Mouse (Mus musculus): Measurements from ENCODE around the gene Gdpgp1. TPM values are rescaled to one million over a fixed set of nuclear protein-coding genes. Genes with fewer than 3 reads are reported as not detected.
A peak's percentile ranks its signal among the peaks of the same experiment; 100 is the strongest.

The Gdpgp1 gene
- polyA plus RNA-seq, 1 experiment from 2014 or later: 3.6 TPM

GRCm38 (mm10) chr7:80187501-80187900, 45.2 kb upstream of the Gdpgp1 start:
- WGBS: 70% methylated on average over 12 of the region's 12 CpGs
- no peaks in the 10 kb centered on the region for H3K36me3 ChIP-seq (ENCODE audit: control insufficient read depth, insufficient read depth, low read length)
- no peaks in the 10 kb centered on the region for H3K9me3 ChIP-seq (ENCODE audit: control insufficient read depth, low read length)
- H3K4me1 ChIP-seq (ENCODE audit: control insufficient read depth in 2 of 2, insufficient read depth in 2 of 2, low read length in 2 of 2): peaks cover 28 to 52% of the 10 kb centered on the region in 2 experiments
- peak overlapping the region; percentile 59 to 61 for H3K4me3 ChIP-seq (ENCODE audit: control insufficient read depth in 1 of 2, insufficient read depth in 1 of 2, low read depth in 1 of 2, low read length in 2 of 2)
- peak overlapping the region; percentile 62 to 99 for H3K27ac ChIP-seq (replicated peaks in 1 of 2; ENCODE audit: control insufficient read depth in 1 of 2, insufficient read depth in 1 of 2, low read depth in 2 of 2, low read length in 2 of 2)
- no peak for ATAC-seq (ENCODE audit: insufficient number of reproducible peaks, insufficient read depth, low FRiP score, low read depth)
- peak overlapping the region; percentile 79 for H3K9ac ChIP-seq (ENCODE audit: low read length)
- no peaks in the 10 kb centered on the region for H3K27me3 ChIP-seq (ENCODE audit: control insufficient read depth, insufficient read depth, low read length)
- H3K4me2 ChIP-seq (ENCODE audit: low read length): peak overlapping the region; percentile 79

- H3K4me2 ChIP-seq (ENCODE audit: low read length): no peak overlapping the region
These were observed 44.0 kb upstream of the Gdpgp1 start for GRCm38 (mm10) chr7:80188579-80189125.

GRCm38 (mm10) chr7:80189147-80189933, 43.3 kb upstream of the Gdpgp1 start:
- WGBS: 66% methylated on average over 11 of the region's 11 CpGs
- Histone ChIP-seq H3K4me2 (ENCODE audit: low read length) (no peak overlapping the region), H3K36me3 (ENCODE audit: control insufficient read depth, insufficient read depth, low read length) (no peaks in the 10 kb centered on the region), H3K27ac (replicated peaks in 1 of 2; ENCODE audit: control insufficient read depth in 1 of 2, insufficient read depth in 1 of 2, low read depth in 2 of 2, low read length in 2 of 2) (no peak overlapping the region), H3K9me3 (ENCODE audit: control insufficient read depth, low read length) (no peaks in the 10 kb centered on the region), H3K4me3 (ENCODE audit: control insufficient read depth in 1 of 2, insufficient read depth in 1 of 2, low read depth in 1 of 2, low read length in 2 of 2) (no peak overlapping the region), H3K27me3 (ENCODE audit: control insufficient read depth, insufficient read depth, low read length) (no peaks in the 10 kb centered on the region), H3K4me1 (ENCODE audit: control insufficient read depth in 2 of 2, insufficient read depth in 2 of 2, low read length in 2 of 2) (peaks cover 30 to 61% of the 10 kb centered on the region in 2 experiments), H3K9ac (ENCODE audit: low read length) (0 out of 2 replicates have a peak overlapping the region, but pooled peaks have one; percentile 17)
- no peak for ATAC-seq (ENCODE audit: insufficient number of reproducible peaks, insufficient read depth, low FRiP score, low read depth)

More at GRCm38 (mm10) chr7:80188579-80189125, 44.0 kb upstream of the Gdpgp1 start:
- ATAC-seq (ENCODE audit: insufficient number of reproducible peaks, insufficient read depth, low FRiP score, low read depth): no peak
- H3K36me3 ChIP-seq (ENCODE audit: control insufficient read depth, insufficient read depth, low read length): no peaks in the 10 kb centered on the region
- H3K9me3 ChIP-seq (ENCODE audit: control insufficient read depth, low read length): no peaks in the 10 kb centered on the region
- no peak overlapping the region for H3K27ac ChIP-seq (replicated peaks in 1 of 2; ENCODE audit: control insufficient read depth in 1 of 2, insufficient read depth in 1 of 2, low read depth in 2 of 2, low read length in 2 of 2)
- no peak overlapping the region for H3K4me3 ChIP-seq (ENCODE audit: control insufficient read depth in 1 of 2, insufficient read depth in 1 of 2, low read depth in 1 of 2, low read length in 2 of 2)
- H3K27me3 ChIP-seq (ENCODE audit: control insufficient read depth, insufficient read depth, low read length): no peaks in the 10 kb centered on the region
- H3K4me1 ChIP-seq (ENCODE audit: control insufficient read depth in 2 of 2, insufficient read depth in 2 of 2, low read length in 2 of 2): peaks cover 30 to 58% of the 10 kb centered on the region in 2 experiments
- WGBS: 89% methylated on average over 2 of the region's 2 CpGs
- 0 out of 2 replicates have a peak overlapping the region, but pooled peaks have one; percentile 17 for H3K9ac ChIP-seq (ENCODE audit: low read length)

GRCm38 (mm10) chr7:80191455-80191854, 41.2 kb upstream of the Gdpgp1 start:
- WGBS: 39% methylated on average over 5 of the region's 5 CpGs
- H3K4me1 ChIP-seq (ENCODE audit: control insufficient read depth in 2 of 2, insufficient read depth in 2 of 2, low read length in 2 of 2): peaks cover 21 to 43% of the 10 kb centered on the region in 2 experiments
- H3K27me3 ChIP-seq (ENCODE audit: control insufficient read depth, insufficient read depth, low read length): no peaks in the 10 kb centered on the region
- H3K36me3 ChIP-seq (ENCODE audit: control insufficient read depth, insufficient read depth, low read length): no peaks in the 10 kb centered on the region
- H3K9ac ChIP-seq (ENCODE audit: low read length): peak overlapping the region; percentile 70
- peak overlapping the region; percentile 64 for H3K4me2 ChIP-seq (ENCODE audit: low read length)
- H3K27ac ChIP-seq (replicated peaks in 1 of 2; ENCODE audit: control insufficient read depth in 1 of 2, insufficient read depth in 1 of 2, low read depth in 2 of 2, low read length in 2 of 2): peak overlapping the region; percentile 50 to 85; a peak in 3 of 4 replicates
- no peaks in the 10 kb centered on the region for H3K9me3 ChIP-seq (ENCODE audit: control insufficient read depth, low read length)
- no peak overlapping the region for H3K4me3 ChIP-seq (ENCODE audit: control insufficient read depth in 1 of 2, insufficient read depth in 1 of 2, low read depth in 1 of 2, low read length in 2 of 2)
- ATAC-seq (ENCODE audit: insufficient number of reproducible peaks, insufficient read depth, low FRiP score, low read depth): no peak

GRCm38 (mm10) chr7:80192226-80193061, 40.2 kb upstream of the Gdpgp1 start:
- Histone ChIP-seq H3K27ac (replicated peaks in 1 of 2; ENCODE audit: control insufficient read depth in 1 of 2, insufficient read depth in 1 of 2, low read depth in 2 of 2, low read length in 2 of 2) (peak overlapping the region; percentile 73 to 85), H3K4me3 (ENCODE audit: control insufficient read depth in 1 of 2, insufficient read depth in 1 of 2, low read depth in 1 of 2, low read length in 2 of 2) (peak overlapping the region; percentile 22 to 24; a peak in 3 of 4 replicates), H3K27me3 (ENCODE audit: control insufficient read depth, insufficient read depth, low read length) (no peaks in the 10 kb centered on the region), H3K36me3 (ENCODE audit: control insufficient read depth, insufficient read depth, low read length) (no peaks in the 10 kb centered on the region), H3K4me1 (ENCODE audit: control insufficient read depth in 2 of 2, insufficient read depth in 2 of 2, low read length in 2 of 2) (peaks cover 19 to 42% of the 10 kb centered on the region in 2 experiments), H3K9me3 (ENCODE audit: control insufficient read depth, low read length) (no peaks in the 10 kb centered on the region), H3K9ac (ENCODE audit: low read length) (peak overlapping the region; percentile 70), H3K4me2 (ENCODE audit: low read length) (peak overlapping the region; percentile 64)
- peak; percentile 77 for ATAC-seq (ENCODE audit: insufficient number of reproducible peaks, insufficient read depth, low FRiP score, low read depth)
- WGBS: 11% methylated on average over 16 of the region's 16 CpGs

- H3K27ac ChIP-seq (replicated peaks in 1 of 2; ENCODE audit: control insufficient read depth in 1 of 2, insufficient read depth in 1 of 2, low read depth in 2 of 2, low read length in 2 of 2): no peak overlapping the region
- WGBS: 78% methylated on average over 13 of the region's 13 CpGs
- H3K27me3 ChIP-seq (ENCODE audit: control insufficient read depth, insufficient read depth, low read length): no peaks in the 10 kb centered on the region
- no peak for ATAC-seq (ENCODE audit: insufficient number of reproducible peaks, insufficient read depth, low FRiP score, low read depth)
- no peak overlapping the region for H3K4me2 ChIP-seq (ENCODE audit: low read length)
- no peak overlapping the region for H3K4me3 ChIP-seq (ENCODE audit: control insufficient read depth in 1 of 2, insufficient read depth in 1 of 2, low read depth in 1 of 2, low read length in 2 of 2)
- no peak overlapping the region for H3K9ac ChIP-seq (ENCODE audit: low read length)
- no peaks in the 10 kb centered on the region for H3K9me3 ChIP-seq (ENCODE audit: control insufficient read depth, low read length)
- no peaks in the 10 kb centered on the region for H3K36me3 ChIP-seq (ENCODE audit: control insufficient read depth, insufficient read depth, low read length)
- H3K4me1 ChIP-seq (ENCODE audit: control insufficient read depth in 2 of 2, insufficient read depth in 2 of 2, low read length in 2 of 2): peaks cover 18 to 39% of the 10 kb centered on the region in 2 experiments
These were observed 38.5 kb upstream of the Gdpgp1 start for GRCm38 (mm10) chr7:80193941-80194739.

- no peak overlapping the region for H3K4me3 ChIP-seq (ENCODE audit: control insufficient read depth in 1 of 2, insufficient read depth in 1 of 2, low read depth in 1 of 2, low read length in 2 of 2)
- ATAC-seq (ENCODE audit: insufficient number of reproducible peaks, insufficient read depth, low FRiP score, low read depth): no peak
- H3K4me1 ChIP-seq (ENCODE audit: control insufficient read depth in 2 of 2, insufficient read depth in 2 of 2, low read length in 2 of 2): peaks cover 21 to 42% of the 10 kb centered on the region in 2 experiments
- H3K27me3 ChIP-seq (ENCODE audit: control insufficient read depth, insufficient read depth, low read length): no peaks in the 10 kb centered on the region
- H3K36me3 ChIP-seq (ENCODE audit: control insufficient read depth, insufficient read depth, low read length): no peaks in the 10 kb centered on the region; the same call in 1 of the 2 replicates
- H3K9ac ChIP-seq (ENCODE audit: low read length): no peak overlapping the region
- 85% methylated on average over 5 of the region's 5 CpGs for WGBS
- H3K4me2 ChIP-seq (ENCODE audit: low read length): no peak overlapping the region
- no peaks in the 10 kb centered on the region for H3K9me3 ChIP-seq (ENCODE audit: control insufficient read depth, low read length)
- H3K27ac ChIP-seq (replicated peaks in 1 of 2; ENCODE audit: control insufficient read depth in 1 of 2, insufficient read depth in 1 of 2, low read depth in 2 of 2, low read length in 2 of 2): no peak overlapping the region
These were observed 37.5 kb upstream of the Gdpgp1 start for GRCm38 (mm10) chr7:80195146-80195545.
